Mouse (Mus musculus) stomach, embryonic 15.5 days (tissue): ENCODE data around the gene Grik2. TPM values are rescaled to one million over a fixed set of nuclear protein-coding genes. Genes with fewer than 3 reads are reported as not detected.
"Not testable (repeated sequence)": the region's sequence is repeated elsewhere in the genome, so short reads cannot be mapped to it uniquely, and the experiment has no call there.

Experiments
- ATAC-seq: fragments of 200-750 bp; cut with Nextera tagmentation; 2 replicates; pipeline ENCODE4 v1.8.0; 2017; ENCODE audit warnings: low read depth, moderate number of reproducible peaks, moderate TSS enrichment; ENCODE audit not compliant: insufficient read depth, low FRiP score
- H3K27ac ChIP-seq: fragments of 300-500 bp; sonication (generic); 2 replicates; pipeline ENCODE4 v1.5.1; 2015; ENCODE audit warnings: mild to moderate bottlenecking, inconsistent platforms
- H3K27me3 ChIP-seq: fragments of 300-500 bp; sonication (generic); replicated peaks from 2 replicates; pipeline ENCODE4 v1.6.1; 2015; ENCODE audit warnings: inconsistent platforms
- H3K36me3 ChIP-seq: fragments of 300-500 bp; sonication (generic); 2 replicates; pipeline ENCODE4 v1.6.1; 2015; ENCODE audit warnings: inconsistent platforms
- H3K4me1 ChIP-seq: fragments of 300-500 bp; sonication (generic); 2 replicates; pipeline ENCODE4 v1.6.1; 2015; ENCODE audit warnings: inconsistent platforms
- H3K4me2 ChIP-seq: fragments of 300-500 bp; sonication (generic); 2 replicates; pipeline ENCODE4 v1.6.1; 2015; ENCODE audit warnings: mild to moderate bottlenecking, inconsistent platforms
- H3K4me3 ChIP-seq: fragments of 300-500 bp; sonication (generic); replicated peaks from 2 replicates; pipeline ENCODE4 v1.5.1; 2015; ENCODE audit warnings: inconsistent platforms
- H3K9ac ChIP-seq: fragments of 300-500 bp; sonication (generic); 2 replicates; pipeline ENCODE4 v1.6.1; 2015; ENCODE audit warnings: inconsistent platforms
- H3K9me3 ChIP-seq: fragments of 300-500 bp; sonication (generic); 2 replicates; pipeline ENCODE4 v1.6.1; 2016; ENCODE audit warnings: inconsistent platforms
- WGBS: fragments of 180-500 bp; shearing (Covaris S2); methylation state at CpG from one replicate; pipeline ENCODE4 v1.1.7; 2015; 5-methylcytosine and 5-hydroxymethylcytosine counted together
- polyA plus RNA-seq: library from polyadenylated mRNA; unstranded; fragments of >200 nt; fragmentation: Nextera tagmentation; extraction: Ambion mirVana; gene quantifications from 2 replicates; pipeline ENCODE4 v1.2.1, GENCODE M21; 2015

Grik2 gene
- polyA plus RNA-seq, 1 experiment from 2014 or later: 3.3 TPM

DNA sequence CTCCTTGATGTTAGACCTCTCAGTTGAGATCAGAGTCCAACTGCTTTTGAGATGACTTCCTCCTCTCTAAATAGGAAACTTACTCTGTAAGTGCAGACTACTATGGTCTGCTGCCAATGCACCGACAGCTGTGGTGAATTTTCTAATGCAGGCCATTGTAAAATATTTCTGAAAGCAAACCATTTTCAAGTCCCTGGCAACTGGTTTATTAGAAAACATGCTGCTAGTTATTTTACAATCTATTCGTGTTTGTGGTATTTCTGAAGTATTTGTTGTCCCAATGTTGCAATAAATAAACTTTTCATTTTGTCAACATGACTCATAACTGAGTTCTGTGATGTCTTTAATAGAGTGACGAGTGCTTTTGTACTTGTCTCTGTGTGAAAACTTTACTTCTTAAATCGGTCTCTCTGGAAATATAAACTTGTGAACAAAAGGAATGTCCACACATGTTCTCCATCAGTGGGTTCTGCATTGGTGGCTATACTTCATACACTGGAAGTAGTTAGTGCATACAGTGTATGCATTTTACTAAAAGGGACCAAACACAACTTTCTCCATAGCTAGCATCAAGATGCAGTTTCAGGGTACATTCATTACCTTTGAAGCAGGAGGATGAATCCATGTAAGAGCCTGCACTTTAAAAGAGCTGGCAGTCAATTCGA, 308.3 kb downstream of the Grik2 start:
- H3K4me1 ChIP-seq: no peaks in the 10 kb centered on the region
- 67% methylated on average over 5 of the region's 5 CpGs for WGBS
- H3K27me3 ChIP-seq: no peaks in the 10 kb centered on the region
- no peak overlapping the region for H3K9ac ChIP-seq
- no peaks in the 10 kb centered on the region for H3K36me3 ChIP-seq
- no peaks in the 10 kb centered on the region for H3K9me3 ChIP-seq
- no peak overlapping the region for H3K27ac ChIP-seq
- no peak for ATAC-seq
- no peak overlapping the region for H3K4me3 ChIP-seq
- H3K4me2 ChIP-seq: no peak overlapping the region

DNA sequence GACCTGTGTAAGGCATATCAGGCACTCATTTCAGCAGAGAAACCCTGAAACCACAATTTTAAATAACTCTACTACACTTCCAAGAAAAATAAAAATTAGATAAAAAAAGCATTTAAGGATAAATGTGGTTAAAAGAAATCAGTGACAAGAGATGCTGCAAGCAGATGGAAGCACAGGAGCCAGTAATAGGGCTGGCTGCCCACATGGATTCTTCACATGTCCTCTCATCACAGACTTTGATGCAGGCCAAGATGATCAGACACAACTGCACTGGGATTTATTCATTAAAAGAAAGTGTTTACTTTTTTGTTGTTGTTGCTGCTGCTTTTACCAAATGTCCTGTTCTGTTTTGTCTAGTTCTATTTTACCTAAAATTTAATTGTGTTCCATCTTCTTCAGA, 315.0 kb downstream of the Grik2 start:
- Histone ChIP-seq H3K27ac (no peak overlapping the region), H3K9ac (no peak overlapping the region), H3K4me2 (no peak overlapping the region), H3K4me1 (no peaks in the 10 kb centered on the region), H3K4me3 (no peak overlapping the region), H3K27me3 (no peaks in the 10 kb centered on the region), H3K36me3 (no peaks in the 10 kb centered on the region), H3K9me3 (no peaks in the 10 kb centered on the region)
- ATAC-seq: no peak

DNA sequence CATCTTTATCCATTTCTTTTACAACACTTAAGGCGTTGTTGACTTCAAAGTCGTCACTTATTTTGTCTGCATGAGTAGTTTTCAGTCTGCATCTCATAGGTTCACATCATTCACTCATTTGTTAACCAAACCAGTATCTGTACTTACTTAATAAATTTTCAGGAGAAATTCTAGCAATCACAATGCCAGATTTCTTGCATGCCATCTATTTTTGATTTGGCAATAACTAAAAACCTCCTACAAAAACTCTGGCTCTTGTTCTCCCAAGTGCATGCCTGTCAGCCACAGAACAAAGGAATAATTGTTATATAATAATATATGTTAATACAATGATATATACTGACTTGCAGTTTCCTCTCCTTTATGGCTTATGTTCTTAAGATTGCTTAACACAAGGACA, 331.8 kb downstream of the Grik2 start:
- no peaks in the 10 kb centered on the region for H3K9me3 ChIP-seq
- H3K4me1 ChIP-seq: no peaks in the 10 kb centered on the region
- H3K27ac ChIP-seq: no peak overlapping the region
- WGBS: 81% methylated on average over 2 of the region's 2 CpGs
- H3K27me3 ChIP-seq: no peaks in the 10 kb centered on the region
- no peak overlapping the region for H3K9ac ChIP-seq
- ATAC-seq: no peak
- H3K4me2 ChIP-seq: no peak overlapping the region
- H3K36me3 ChIP-seq: no peaks in the 10 kb centered on the region
- no peak overlapping the region for H3K4me3 ChIP-seq

DNA sequence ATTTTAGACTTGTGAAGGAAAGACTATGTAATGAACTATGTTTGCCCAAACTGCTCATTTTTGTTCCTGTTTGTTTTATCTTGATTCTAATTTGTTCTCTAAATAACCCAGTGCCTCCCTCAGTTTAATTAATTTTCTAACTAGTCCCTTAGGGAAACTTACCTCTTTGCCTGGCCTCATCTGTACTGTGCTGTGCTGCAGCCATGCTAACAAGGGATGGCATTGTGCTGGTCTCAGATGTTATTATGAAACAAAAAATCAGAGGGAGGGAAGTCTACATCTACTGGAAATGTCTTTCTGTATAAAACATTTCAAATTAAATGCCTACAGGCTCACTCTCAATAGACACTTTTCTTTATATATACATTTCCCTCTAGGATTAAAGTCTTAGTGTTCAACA, 335.0 kb downstream of the Grik2 start:
- ATAC-seq: no peak
- Histone ChIP-seq H3K4me2 (no peak overlapping the region), H3K36me3 (no peaks in the 10 kb centered on the region), H3K27ac (no peak overlapping the region), H3K9ac (no peak overlapping the region), H3K27me3 (no peaks in the 10 kb centered on the region), H3K4me1 (no peaks in the 10 kb centered on the region), H3K9me3 (no peaks in the 10 kb centered on the region), H3K4me3 (no peak overlapping the region)

DNA sequence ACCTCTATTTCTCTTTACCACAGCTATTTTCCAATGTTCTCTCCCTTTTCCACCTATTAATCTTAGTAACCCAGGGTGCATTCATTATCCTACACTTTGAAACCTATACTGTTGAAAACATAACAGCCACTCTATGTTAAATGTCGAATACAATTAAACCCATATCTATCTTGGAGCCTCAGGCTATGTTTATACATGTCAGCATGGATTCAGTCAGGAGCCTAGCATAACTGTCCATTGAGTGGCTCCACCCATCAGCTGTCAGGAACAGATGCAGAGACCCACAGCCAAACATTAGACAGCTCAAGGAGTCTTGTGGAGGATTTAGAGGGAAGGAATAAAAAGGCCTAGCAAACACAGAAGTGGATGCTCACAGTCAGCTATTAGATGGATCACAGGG, 347.2 kb downstream of the Grik2 start:
- H3K9me3 ChIP-seq: no peaks in the 10 kb centered on the region
- H3K27me3 ChIP-seq: no peaks in the 10 kb centered on the region
- H3K4me3 ChIP-seq: no peak overlapping the region
- no peaks in the 10 kb centered on the region for H3K4me1 ChIP-seq
- no peak overlapping the region for H3K9ac ChIP-seq
- WGBS: 58% methylated on average over 1 of the region's 1 CpGs
- no peak overlapping the region for H3K4me2 ChIP-seq
- H3K36me3 ChIP-seq: no peaks in the 10 kb centered on the region
- ATAC-seq: no peak
- no peak overlapping the region for H3K27ac ChIP-seq

DNA sequence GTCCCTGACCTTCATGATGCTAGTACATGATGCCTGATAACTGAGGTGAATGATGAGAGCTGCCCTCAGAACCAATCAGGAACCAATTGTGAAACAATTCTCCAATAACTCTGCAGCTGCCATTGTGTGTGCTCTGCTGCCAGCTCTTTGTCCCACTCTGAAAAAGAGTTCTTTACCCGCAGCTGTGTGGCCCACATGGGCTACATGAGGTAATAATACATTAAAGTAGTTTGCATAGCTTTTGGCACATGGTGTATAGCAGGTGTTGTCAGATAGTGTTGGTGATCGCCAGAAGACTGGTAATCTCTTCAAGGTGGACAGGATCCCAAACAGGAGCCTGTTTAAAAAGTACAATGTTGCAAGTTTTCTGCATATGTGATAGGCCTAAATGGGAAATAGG, 351.5 kb downstream of the Grik2 start:
- Histone ChIP-seq H3K4me2 (no peak overlapping the region), H3K9me3 (no peaks in the 10 kb centered on the region), H3K36me3 (no peaks in the 10 kb centered on the region), H3K27me3 (no peaks in the 10 kb centered on the region), H3K9ac (no peak overlapping the region), H3K4me1 (no peaks in the 10 kb centered on the region), H3K4me3 (no peak overlapping the region), H3K27ac (no peak overlapping the region)
- ATAC-seq: no peak
- 71% methylated on average over 2 of the region's 2 CpGs for WGBS

DNA sequence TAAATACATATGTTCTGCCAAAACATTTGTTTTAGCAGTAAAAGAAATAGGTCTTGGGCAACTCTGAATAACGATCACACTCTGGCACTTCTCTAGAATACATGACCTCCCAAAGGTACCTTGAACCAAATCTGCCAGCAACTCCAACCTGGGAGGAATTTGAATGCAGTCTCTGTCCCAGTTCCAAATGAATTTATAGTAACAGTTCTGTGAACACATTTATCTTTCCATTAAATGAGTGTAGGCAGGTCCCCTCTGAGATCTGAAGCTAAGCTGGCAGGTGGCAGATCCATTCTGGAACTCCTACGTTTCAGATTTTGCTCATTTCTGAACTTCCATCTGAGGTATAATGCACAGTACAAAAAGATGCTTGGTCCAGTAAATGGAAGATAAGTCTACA, 352.3 kb downstream of the Grik2 start:
- Histone ChIP-seq H3K4me2 (no peak overlapping the region), H3K27ac (no peak overlapping the region), H3K4me3 (no peak overlapping the region), H3K9ac (no peak overlapping the region), H3K4me1 (no peaks in the 10 kb centered on the region), H3K36me3 (no peaks in the 10 kb centered on the region), H3K27me3 (no peaks in the 10 kb centered on the region), H3K9me3 (no peaks in the 10 kb centered on the region)
- WGBS: 80% methylated on average over 2 of the region's 2 CpGs
- ATAC-seq: no peak

DNA sequence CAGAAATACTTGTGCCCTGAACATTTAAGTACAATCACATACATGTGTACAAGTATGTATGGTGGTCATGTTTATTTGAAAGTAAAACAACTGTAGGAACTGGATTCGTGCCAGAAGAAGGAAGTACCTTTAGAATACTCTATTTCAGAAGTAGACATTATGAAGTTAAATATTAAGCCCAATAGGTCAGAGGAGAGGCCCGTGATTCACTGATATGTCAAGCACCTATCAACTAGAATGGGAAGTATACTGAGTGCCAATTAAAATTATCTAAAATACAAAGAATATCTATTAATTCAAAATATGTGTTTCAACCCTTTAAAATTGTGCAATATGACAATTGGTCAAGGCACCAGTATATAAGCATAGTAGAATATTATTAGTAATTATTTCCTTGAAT, 355.7 kb downstream of the Grik2 start:
- 65% methylated on average over 2 of the region's 2 CpGs for whole genome bisulfite sequencing
- Histone ChIP-seq H3K27ac (no peak overlapping the region), H3K36me3 (no peaks in the 10 kb centered on the region), H3K9ac (no peak overlapping the region), H3K9me3 (no peaks in the 10 kb centered on the region), H3K4me1 (no peaks in the 10 kb centered on the region), H3K4me3 (no peak overlapping the region), H3K27me3 (no peaks in the 10 kb centered on the region), H3K4me2 (no peak overlapping the region)
- ATAC-seq: no peak

DNA sequence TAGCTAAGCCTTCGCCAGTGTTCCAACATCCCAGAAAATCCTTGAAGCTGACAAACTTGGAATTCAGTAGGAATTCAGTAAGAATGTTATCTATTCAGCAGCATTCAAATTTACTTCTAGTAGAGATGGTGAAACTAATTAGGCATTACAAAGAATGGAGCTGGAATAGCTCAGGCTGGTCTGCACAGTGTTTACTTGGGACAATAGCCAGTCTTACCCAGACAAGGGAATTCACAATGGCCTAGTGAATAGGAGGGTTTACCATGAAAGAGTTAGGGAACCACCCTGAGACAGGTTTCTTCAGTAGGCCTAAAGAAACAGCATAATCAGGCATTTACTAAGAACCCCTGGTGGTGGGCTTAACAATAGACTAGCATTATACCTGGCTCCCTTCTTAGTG, 371.4 kb downstream of the Grik2 start:
- not testable (repeated sequence) for H3K4me2 ChIP-seq, H3K4me3 ChIP-seq, H3K9ac ChIP-seq, ATAC-seq, H3K36me3 ChIP-seq, H3K27me3 ChIP-seq, H3K4me1 ChIP-seq, H3K9me3 ChIP-seq, H3K27ac ChIP-seq
- 83% methylated on average over 1 of the region's 1 CpGs for WGBS

DNA sequence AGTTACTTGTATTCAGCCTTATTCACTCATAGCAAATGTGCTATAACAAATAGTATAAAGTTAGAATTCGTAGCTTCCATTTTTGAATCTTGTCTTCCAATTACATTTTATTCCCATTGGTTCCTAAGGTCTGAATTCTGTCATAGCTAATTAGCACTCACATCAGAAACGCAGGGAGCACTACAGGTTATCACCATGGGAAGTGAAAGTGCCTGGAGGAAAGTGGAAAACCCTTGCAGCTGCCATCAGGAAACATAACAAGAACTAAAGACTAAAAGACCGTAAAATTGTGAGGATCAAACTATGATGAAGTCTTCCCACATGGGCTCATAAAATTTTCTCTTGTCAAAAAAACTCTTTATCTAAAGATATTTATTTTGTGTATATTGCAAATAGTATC, 405.6 kb downstream of the Grik2 start:
- Histone ChIP-seq H3K9ac (no peak overlapping the region), H3K27ac (no peak overlapping the region), H3K36me3 (no peaks in the 10 kb centered on the region), H3K4me3 (no peak overlapping the region), H3K4me1 (no peaks in the 10 kb centered on the region), H3K4me2 (no peak overlapping the region), H3K27me3 (no peaks in the 10 kb centered on the region), H3K9me3 (no peaks in the 10 kb centered on the region)
- WGBS: 73% methylated on average over 3 of the region's 3 CpGs
- no peak for ATAC-seq

DNA sequence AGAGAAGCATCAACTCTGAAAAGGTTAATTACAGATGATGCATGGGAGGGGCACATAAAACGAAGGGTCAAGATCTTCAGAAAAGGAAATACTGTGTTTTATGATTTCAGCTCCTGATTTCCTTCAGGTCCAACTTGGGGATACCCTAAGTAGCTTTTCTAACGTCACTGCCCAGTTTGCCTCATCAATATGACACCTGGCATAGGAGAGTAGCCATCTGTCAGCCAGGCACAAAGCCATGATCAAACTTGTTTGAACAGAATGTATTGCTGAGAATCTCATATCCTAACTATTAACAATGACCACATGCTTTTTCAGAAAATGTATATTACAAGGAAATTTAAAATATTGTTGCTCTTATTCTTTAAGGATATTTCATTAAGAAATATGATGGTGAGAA, 406.7 kb downstream of the Grik2 start:
- no peaks in the 10 kb centered on the region for H3K9me3 ChIP-seq

DNA sequence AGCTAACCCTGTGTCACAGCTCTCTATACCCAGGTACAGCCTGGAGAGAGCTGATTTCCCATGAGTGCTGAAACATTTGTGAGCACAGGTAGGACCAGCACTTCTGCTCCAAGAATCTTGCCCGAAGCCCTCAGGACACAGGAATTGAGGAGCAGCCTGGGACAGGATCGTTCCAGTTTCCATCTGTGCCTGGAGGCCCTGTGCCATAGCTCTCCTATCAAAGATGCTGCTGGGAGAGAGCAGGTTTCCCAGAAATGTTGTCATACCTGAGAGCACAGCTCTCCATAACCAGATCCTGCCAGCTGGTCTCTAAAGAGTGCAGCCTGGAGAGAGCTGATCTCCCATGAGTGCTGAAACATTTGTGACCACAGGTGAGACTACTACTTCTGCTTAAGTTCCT, 420.0 kb downstream of the Grik2 start:
- Histone ChIP-seq H3K9me3 (no peaks in the 10 kb centered on the region), H3K4me2 (no peak overlapping the region), H3K4me1 (no peaks in the 10 kb centered on the region), H3K9ac (no peak overlapping the region), H3K4me3 (no peak overlapping the region), H3K27ac (no peak overlapping the region), H3K36me3 (no peaks in the 10 kb centered on the region), H3K27me3 (no peaks in the 10 kb centered on the region)
- no peak for ATAC-seq
- WGBS: 87% methylated on average over 2 of the region's 2 CpGs

More for the DNA sequence above, 406.7 kb downstream of the Grik2 start:
- ATAC-seq: no peak
- Histone ChIP-seq H3K4me3 (no peak overlapping the region), H3K27me3 (no peaks in the 10 kb centered on the region), H3K4me1 (no peaks in the 10 kb centered on the region), H3K36me3 (no peaks in the 10 kb centered on the region), H3K4me2 (no peak overlapping the region), H3K27ac (no peak overlapping the region), H3K9ac (no peak overlapping the region)
- WGBS: 55% methylated on average over 2 of the region's 2 CpGs

DNA sequence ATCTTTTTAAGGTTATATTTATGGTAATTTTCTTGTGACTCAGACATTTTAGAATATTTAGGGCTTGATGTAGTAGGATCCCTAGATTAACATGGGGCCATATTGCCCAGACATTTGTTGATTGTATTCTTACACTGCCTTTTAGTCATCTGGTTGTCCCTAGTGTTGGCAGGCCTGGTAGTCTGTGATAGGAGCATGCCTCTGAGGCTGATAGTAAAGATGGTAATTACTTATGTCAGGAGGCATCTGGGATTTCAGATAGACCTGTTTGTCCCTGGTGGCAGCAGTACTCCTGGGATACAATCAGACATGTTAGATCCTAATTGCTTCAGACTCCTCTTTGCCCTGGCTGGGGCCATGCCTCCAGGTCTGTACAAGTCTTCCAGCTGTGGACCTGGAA, 423.3 kb downstream of the Grik2 start:
- no peak for ATAC-seq
- H3K9ac ChIP-seq: no peak overlapping the region
- H3K27ac ChIP-seq: no peak overlapping the region
- no peak overlapping the region for H3K4me3 ChIP-seq
- H3K4me2 ChIP-seq: no peak overlapping the region
- no peaks in the 10 kb centered on the region for H3K27me3 ChIP-seq
- no peaks in the 10 kb centered on the region for H3K36me3 ChIP-seq
- no peaks in the 10 kb centered on the region for H3K4me1 ChIP-seq
- no peaks in the 10 kb centered on the region for H3K9me3 ChIP-seq
